Mouse (Mus musculus): ENCODE data around the gene Gm26741.

DNA sequence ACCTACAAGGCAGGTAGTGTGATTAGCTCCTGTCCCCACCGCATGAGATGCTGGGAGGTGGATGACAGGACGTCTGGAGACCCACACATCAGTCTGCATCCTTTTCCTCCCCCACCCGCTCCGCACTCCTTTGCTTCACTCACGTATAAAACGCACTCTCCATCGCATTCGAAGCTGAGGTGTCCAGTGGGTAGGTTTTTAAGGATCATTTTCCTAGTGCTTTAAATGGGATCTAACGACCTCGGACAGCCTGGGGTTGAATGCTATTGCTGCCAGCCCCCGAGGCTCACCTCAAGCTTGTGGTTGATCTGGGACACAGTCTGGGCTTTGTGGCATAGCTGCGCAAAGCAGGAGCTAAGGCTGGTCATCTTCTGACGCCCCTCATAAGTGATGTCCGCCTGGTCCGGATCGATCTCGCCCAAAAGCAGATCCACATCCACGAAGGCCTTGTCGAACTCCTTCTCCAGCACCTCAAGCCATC, 22.8 kb downstream of the Gm26741 start:
- no peak for TF ChIP-seq POLR2A (IDR thresholded peaks at IDR 0.05; ENCODE audit: insufficient read length, low read depth)
- TF ChIP-seq MAX (IDR thresholded peaks at IDR 0.05; ENCODE audit: low read depth): no peak
